Mouse (Mus musculus): ENCODE data around the gene Abcc12.

GRCm38 (mm10) chr8:86595671-86596070, 15.2 kb upstream of the Abcc12 start:
- no peak for TF ChIP-seq GATA1 (IDR thresholded peaks at IDR 0.05; ENCODE audit: borderline replicate concordance, low read length)
- no peak for TF ChIP-seq FLI1 (IDR thresholded peaks at IDR 0.05; ENCODE audit: low read length)

Data from megakaryocyte, embryonic 14.5 days (primary cell).